Mouse (Mus musculus): ENCODE results near the gene Ptprm. TPM values are rescaled to one million over a fixed set of nuclear protein-coding genes. Genes with fewer than 3 reads are reported as not detected.

Ptprm gene
- total and polyA plus RNA-seq, 3 experiments = not detected

DNA sequence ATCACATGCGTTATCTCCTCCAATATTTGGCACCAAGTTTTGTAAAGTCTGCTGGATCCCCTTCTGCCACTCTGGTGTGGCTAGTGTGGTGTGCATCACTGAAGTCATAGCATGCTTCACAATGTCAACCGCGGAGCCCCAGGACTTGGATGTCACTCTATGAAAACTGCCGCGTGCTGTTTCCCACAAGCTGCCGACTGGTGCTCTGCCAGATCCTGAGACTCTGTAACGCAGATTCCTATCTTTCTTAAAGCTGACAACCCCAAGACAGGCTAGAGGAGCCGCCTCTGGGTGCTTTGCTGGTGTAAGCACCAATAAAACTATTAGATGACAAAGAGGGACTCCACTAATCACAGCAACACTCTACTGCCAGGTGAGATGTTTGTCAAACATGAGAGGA, 546.1 kb downstream of the Ptprm start:
- no peak for DNase-seq (ENCODE audit: low read depth, low spot score)
- no peak overlapping the region for H3K27ac ChIP-seq (ENCODE audit: control insufficient read depth, low read depth, low read length)
- no peaks in the 10 kb centered on the region for H3K4me1 ChIP-seq (ENCODE audit: control insufficient read depth in 1 of 2, insufficient read depth in 2 of 2, low read length in 2 of 2)
- H3K9me3 ChIP-seq (replicated peaks; ENCODE audit: insufficient read depth, low read length) = no peaks in the 10 kb centered on the region
- H3K79me2 ChIP-seq (ENCODE audit: control insufficient read depth, insufficient read depth, low read length, poor library complexity) = no peaks in the 10 kb centered on the region
- H3K36me3 ChIP-seq (ENCODE audit: control insufficient read depth in 1 of 2, insufficient read depth in 2 of 2, low read length in 2 of 2) = no peaks in the 10 kb centered on the region
- no peak overlapping the region for H3K4me3 ChIP-seq (ENCODE audit: control insufficient read depth in 1 of 2, insufficient read depth in 1 of 2, low read depth in 2 of 2, low read length in 2 of 2)
- H3K27me3 ChIP-seq (ENCODE audit: control insufficient read depth in 1 of 2, insufficient read depth in 2 of 2, low read length in 2 of 2) = no peaks in the 10 kb centered on the region
- TF ChIP-seq ETS1 (IDR thresholded peaks at IDR 0.05; ENCODE audit: low read depth, low read length) = no peak
- TF ChIP-seq SIN3A (IDR thresholded peaks at IDR 0.05; ENCODE audit: low read length) = no peak
- TF ChIP-seq CHD2 (IDR thresholded peaks at IDR 0.05; ENCODE audit: low read length) = no peak
- TF ChIP-seq TCF12 (IDR thresholded peaks at IDR 0.05; ENCODE audit: low read depth, low read length) = no peak
- TF ChIP-seq ZNF384 (IDR thresholded peaks at IDR 0.05; ENCODE audit: low read depth, low read length) = no peak
- TF ChIP-seq ZMIZ1 (IDR thresholded peaks at IDR 0.05; ENCODE audit: low read depth, low read length) = no peak
- no peak for TF ChIP-seq KAT2A (conservative IDR thresholded peaks at IDR 0.05; ENCODE audit: low read depth, low read length)
- TF ChIP-seq MYB (IDR thresholded peaks at IDR 0.05; ENCODE audit: low read depth, low read length) = no peak
- no peak for TF ChIP-seq ELF1 (IDR thresholded peaks at IDR 0.05; ENCODE audit: low read depth, low read length)
- no peak for TF ChIP-seq BHLHE40 (IDR thresholded peaks at IDR 0.05; ENCODE audit: borderline replicate concordance, low read depth, low read length)
- H3K9ac ChIP-seq (ENCODE audit: control insufficient read depth, low read depth, low read length, poor library complexity, severe bottlenecking) = no peak overlapping the region

DNA sequence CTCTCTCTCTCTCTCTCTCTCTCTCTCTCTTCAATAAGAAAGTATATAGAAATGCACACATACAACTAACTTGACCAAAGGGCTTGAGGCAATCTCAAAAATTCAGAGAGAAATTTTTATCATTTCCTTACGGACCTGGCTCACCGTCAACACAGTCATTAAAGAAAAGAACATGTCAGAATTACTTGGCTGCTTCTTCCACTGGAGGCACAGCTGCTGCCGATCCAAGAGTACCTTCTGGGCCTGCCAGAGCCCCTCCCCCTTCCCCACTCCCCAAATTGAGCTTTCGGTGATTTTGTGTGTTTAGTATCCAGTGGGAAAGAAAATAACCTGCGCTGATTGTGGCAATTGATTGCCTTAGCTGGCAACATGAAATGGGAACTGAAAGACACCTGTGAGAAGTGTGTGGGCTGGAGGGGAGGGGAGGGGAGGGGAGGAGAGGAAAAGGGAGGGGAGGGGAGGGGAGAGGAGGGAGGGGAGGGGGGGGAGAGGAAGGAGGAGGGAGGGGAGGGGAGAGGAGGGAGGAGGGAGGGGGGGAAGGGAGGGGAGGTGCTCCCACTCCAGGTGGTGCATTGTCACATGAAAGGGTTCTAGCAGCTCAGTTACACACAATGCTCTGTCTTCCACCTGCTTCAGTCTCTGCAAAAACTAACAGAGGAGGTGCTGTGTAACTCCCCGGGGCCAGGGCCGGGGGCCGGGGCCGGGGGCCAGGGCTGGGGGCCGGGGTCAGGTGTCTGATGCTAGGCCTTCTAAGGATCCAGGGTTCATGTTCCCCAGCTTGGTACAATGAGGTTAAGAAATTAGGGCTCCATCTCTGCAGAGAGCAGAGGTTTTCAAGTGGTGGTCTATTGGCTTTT, 552.2 kb downstream of the Ptprm start:
- H3K36me3 ChIP-seq (ENCODE audit: control insufficient read depth in 1 of 2, insufficient read depth in 2 of 2, low read length in 2 of 2) = no peaks in the 10 kb centered on the region
- H3K4me1 ChIP-seq (ENCODE audit: control insufficient read depth in 1 of 2, insufficient read depth in 2 of 2, low read length in 2 of 2) = no peaks in the 10 kb centered on the region
- no peaks in the 10 kb centered on the region for H3K79me2 ChIP-seq (ENCODE audit: control insufficient read depth, insufficient read depth, low read length, poor library complexity)
- H3K9me3 ChIP-seq (replicated peaks; ENCODE audit: insufficient read depth, low read length) = no peaks in the 10 kb centered on the region
- no peak overlapping the region for H3K9ac ChIP-seq (ENCODE audit: control insufficient read depth, low read depth, low read length, poor library complexity, severe bottlenecking)
- no peak overlapping the region for H3K4me3 ChIP-seq (ENCODE audit: control insufficient read depth in 1 of 2, insufficient read depth in 1 of 2, low read depth in 2 of 2, low read length in 2 of 2)
- TF ChIP-seq CTCF (IDR thresholded peaks at IDR 0.05 in 2 of 3, conservative IDR thresholded peaks at IDR 0.05 in 1 of 3; ENCODE audit: control insufficient read depth in 1 of 3, insufficient read depth in 1 of 3, low read depth in 2 of 3, low read length in 3 of 3, poor library complexity in 1 of 3, severe bottlenecking in 1 of 3) (no peak), ZNF384 (IDR thresholded peaks at IDR 0.05; ENCODE audit: low read depth, low read length) (no peak), MAZ (IDR thresholded peaks at IDR 0.05; ENCODE audit: low read depth, low read length) (no peak), MEF2A (IDR thresholded peaks at IDR 0.05; ENCODE audit: extremely low read depth, insufficient replicate concordance, low read depth, low read length, poor library complexity, severe bottlenecking) (no peak), CHD2 (IDR thresholded peaks at IDR 0.05; ENCODE audit: low read length) (no peak), GABPA (IDR thresholded peaks at IDR 0.05; ENCODE audit: low read depth, low read length) (no peak), ETS1 (IDR thresholded peaks at IDR 0.05; ENCODE audit: low read depth, low read length) (no peak), GATA1 (IDR thresholded peaks at IDR 0.05; ENCODE audit: low read depth, low read length) (no peak), MAX (IDR thresholded peaks at IDR 0.05; ENCODE audit: low read length) (no peak), RCOR1 (IDR thresholded peaks at IDR 0.05; ENCODE audit: low read depth, low read length) (no peak), ZKSCAN1 (IDR thresholded peaks at IDR 0.05; ENCODE audit: low read depth, low read length) (no peak), ZMIZ1 (IDR thresholded peaks at IDR 0.05; ENCODE audit: low read depth, low read length) (no peak), UBTF (IDR thresholded peaks at IDR 0.05; ENCODE audit: borderline replicate concordance, insufficient read depth, low read depth, low read length) (no peak), TCF12 (IDR thresholded peaks at IDR 0.05; ENCODE audit: low read depth, low read length) (no peak), POLR2AphosphoS2 (IDR thresholded peaks at IDR 0.05; ENCODE audit: low read length) (no peak), USF1 (IDR thresholded peaks at IDR 0.05; ENCODE audit: low read depth, low read length) (no peak)
- H3K27me3 ChIP-seq (ENCODE audit: control insufficient read depth in 1 of 2, insufficient read depth in 2 of 2, low read length in 2 of 2) = no peaks in the 10 kb centered on the region
- H3K27ac ChIP-seq (ENCODE audit: control insufficient read depth, low read depth, low read length) = no peak overlapping the region
- no peak for DNase-seq (ENCODE audit: low read depth, low spot score)
